Mouse (Mus musculus): ENCODE results near the gene Cox7b.

DNA sequence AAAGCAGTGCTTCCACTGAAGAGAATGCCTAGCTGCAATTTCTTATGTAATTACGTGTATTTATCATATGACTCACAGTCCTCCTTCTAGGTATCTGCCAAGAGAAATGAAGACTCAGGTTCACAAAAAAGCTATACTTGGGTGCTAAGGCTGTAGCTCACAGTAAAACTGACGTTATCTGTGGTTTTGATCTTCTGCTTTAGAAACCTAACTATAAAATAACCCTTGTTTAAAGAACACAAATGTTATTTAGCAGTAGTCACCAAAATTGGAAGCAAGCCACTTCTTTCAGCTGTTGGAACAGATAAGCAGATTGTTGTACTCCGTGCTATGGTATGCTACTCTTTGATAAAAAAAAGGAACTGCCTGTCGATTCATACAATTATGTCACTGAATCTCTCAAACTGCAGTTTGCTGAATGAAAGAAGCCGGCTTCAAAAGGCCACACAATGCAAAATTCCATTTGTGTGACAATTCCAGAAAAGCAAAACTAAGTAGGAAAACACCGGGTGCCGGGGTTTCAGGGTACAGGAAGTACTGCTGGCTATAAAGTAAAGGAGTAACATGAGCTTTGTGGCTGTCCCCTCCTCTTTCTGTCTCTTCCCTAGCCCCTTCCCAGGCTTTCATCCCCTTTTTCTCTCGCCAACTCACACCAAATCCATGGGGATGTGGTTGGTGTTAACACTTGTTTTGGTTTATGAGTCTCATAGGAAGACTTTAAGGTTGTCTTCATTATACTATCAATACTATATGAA lies 28.5 kb downstream of the Cox7b start:
- TF ChIP-seq POLR2A (IDR thresholded peaks at IDR 0.05; ENCODE audit: extremely low read depth, insufficient read depth, low read length) (no peak), CTCF (IDR thresholded peaks at IDR 0.05; ENCODE audit: low read depth, low read length) (no peak)

Measured in liver, adult 2 months (tissue).